Mouse (Mus musculus) intestine, embryonic 14.5 days (tissue): Measurements from ENCODE around the gene Gm5460. TPM values are rescaled to one million over a fixed set of nuclear protein-coding genes. Genes with fewer than 3 reads are reported as not detected.

Experiments
- ATAC-seq: fragments of 200-750 bp; cut with Nextera tagmentation; replicated peaks from 2 replicates; pipeline ENCODE4 v1.8.0; 2017; ENCODE audit warnings: low read depth, moderate number of reproducible peaks, moderate TSS enrichment, moderate library complexity; ENCODE audit not compliant: low FRiP score, low TSS enrichment
- DNase-seq: peaks from one replicate; pipeline ENCODE4 v3.0.0-alpha.2; 2018; ENCODE audit warnings: low spot score
- H3K27ac ChIP-seq: fragments of 300-500 bp; sonication (generic); 2 replicates; pipeline ENCODE4 v1.5.1; 2014; ENCODE audit warnings: low read depth, mild to moderate bottlenecking, control low read depth
- H3K27me3 ChIP-seq: fragments of 300-500 bp; sonication (generic); replicated peaks from 2 replicates; pipeline ENCODE4 v1.6.1; 2014; ENCODE audit warnings: low read length, control low read depth; ENCODE audit not compliant: control insufficient read depth, insufficient read depth
- H3K36me3 ChIP-seq: fragments of 300-500 bp; sonication (generic); 2 replicates; pipeline ENCODE4 v1.6.1; 2014; ENCODE audit warnings: low read length, control low read depth; ENCODE audit not compliant: control insufficient read depth, insufficient read depth
- H3K4me1 ChIP-seq: fragments of 300-500 bp; sonication (generic); replicated peaks from 2 replicates; pipeline ENCODE4 v1.6.1; 2014; ENCODE audit warnings: low read length, control low read depth, mixed read lengths; ENCODE audit not compliant: control insufficient read depth, insufficient read depth
- H3K4me2 ChIP-seq: fragments of 300-500 bp; sonication (generic); 2 replicates; pipeline ENCODE4 v1.6.1; 2014; ENCODE audit warnings: low read length
- H3K4me3 ChIP-seq: fragments of 300-500 bp; sonication (generic); 2 replicates; pipeline ENCODE4 v1.5.1; 2014; ENCODE audit warnings: low read depth, low read length, control low read depth, mixed read lengths
- H3K9ac ChIP-seq: fragments of 300-500 bp; sonication (generic); 2 replicates; pipeline ENCODE4 v1.6.1; 2014; ENCODE audit warnings: mild to moderate bottlenecking, low read length
- H3K9me3 ChIP-seq: fragments of 300-500 bp; sonication (generic); 2 replicates; pipeline ENCODE4 v1.6.1; 2016; ENCODE audit warnings: low read length, control low read depth; ENCODE audit not compliant: control insufficient read depth
- whole genome bisulfite sequencing: fragments of 180-500 bp; shearing (Covaris S2); extraction: QIAGEN DNeasy Blood & Tissue Kit; methylation state at CpG from one replicate; pipeline ENCODE4 v1.1.7; 2014; 5-methylcytosine and 5-hydroxymethylcytosine counted together
- polyA plus RNA-seq: library from polyadenylated mRNA; unstranded; fragments of >200 nt; fragmentation: Nextera tagmentation; extraction: Ambion mirVana; gene quantifications from 2 replicates; pipeline ENCODE4 v1.2.1, GENCODE M21; 2014

Gene Gm5460
- polyA plus RNA-seq, 1 experiment from 2014 or later, result not detected

DNA sequence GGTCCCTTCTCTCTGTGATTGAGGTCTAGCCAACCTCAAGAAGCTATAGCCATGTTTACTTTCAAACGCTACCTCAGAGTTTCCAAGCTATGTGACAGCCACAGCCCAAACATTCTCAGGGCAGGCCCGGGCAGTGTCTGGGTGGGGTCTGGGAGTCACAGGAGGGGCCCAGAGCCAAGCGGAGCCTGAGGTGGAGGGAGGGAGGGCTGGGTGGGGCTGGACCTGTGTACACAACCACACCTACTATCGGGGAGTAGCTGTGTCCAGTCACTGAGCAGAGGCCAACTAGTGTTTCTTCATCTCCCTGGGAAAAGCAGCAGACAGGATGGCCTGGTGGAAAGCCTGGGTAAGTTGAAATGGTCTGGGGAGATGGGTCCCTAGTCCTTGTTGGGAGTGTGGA lies 69.2 kb downstream of the Gm5460 start, which contains the start of gene Anxa8:
Anxa8 (plus strand) TSS at position 251 of the 400 bp plus-strand sequence.
- Histone ChIP-seq H3K36me3 (no peaks in the 10 kb centered on the region), H3K4me2 (no peak within 1 kb of the TSS), H3K4me1 (no peaks in the 10 kb centered on the region), H3K27me3 (no peaks in the 10 kb centered on the region), H3K9ac (no peak within 1 kb of the TSS), H3K27ac (no peak within 1 kb of the TSS), H3K9me3 (no peaks in the 10 kb centered on the region), H3K4me3 (no peak within 1 kb of the TSS)
- DNase-seq (no peak), ATAC-seq (0 out of 2 replicates have a peak, but pooled peaks have one; percentile 55)
- WGBS, result 28% methylated on average over 4 of the region's 4 CpGs

DNA sequence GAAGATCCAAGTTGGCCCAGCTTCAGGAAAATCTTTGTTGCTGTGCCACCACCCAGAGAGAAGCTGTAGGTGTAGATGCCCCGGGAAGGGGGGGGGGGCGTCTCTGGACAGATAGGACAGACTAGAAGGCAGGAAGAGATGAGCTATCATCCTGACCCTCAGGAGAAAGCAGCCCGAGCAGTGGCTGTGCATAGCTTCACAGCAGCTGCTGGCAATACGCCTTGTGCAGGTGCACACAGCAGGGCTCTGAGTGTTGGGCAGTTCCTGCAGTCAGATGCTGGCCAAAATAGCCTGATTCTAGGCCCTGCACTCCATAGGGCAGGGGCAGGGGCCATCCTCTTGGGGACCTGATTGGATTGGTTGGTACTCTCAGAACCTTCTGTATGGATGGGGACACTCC lies 70.2 kb downstream of the Gm5460 start:
- DNase-seq (no peak), ATAC-seq (no peak)
- no peak overlapping the region for H3K4me3 ChIP-seq
- no peaks in the 10 kb centered on the region for H3K4me1 ChIP-seq
- no peak overlapping the region for H3K27ac ChIP-seq
- 69% methylated on average over 4 of the region's 4 CpGs for WGBS
- H3K4me2 ChIP-seq, result no peak overlapping the region
- H3K9me3 ChIP-seq, result no peaks in the 10 kb centered on the region
- no peak overlapping the region for H3K9ac ChIP-seq
- H3K27me3 ChIP-seq, result no peaks in the 10 kb centered on the region
- no peaks in the 10 kb centered on the region for H3K36me3 ChIP-seq

DNA sequence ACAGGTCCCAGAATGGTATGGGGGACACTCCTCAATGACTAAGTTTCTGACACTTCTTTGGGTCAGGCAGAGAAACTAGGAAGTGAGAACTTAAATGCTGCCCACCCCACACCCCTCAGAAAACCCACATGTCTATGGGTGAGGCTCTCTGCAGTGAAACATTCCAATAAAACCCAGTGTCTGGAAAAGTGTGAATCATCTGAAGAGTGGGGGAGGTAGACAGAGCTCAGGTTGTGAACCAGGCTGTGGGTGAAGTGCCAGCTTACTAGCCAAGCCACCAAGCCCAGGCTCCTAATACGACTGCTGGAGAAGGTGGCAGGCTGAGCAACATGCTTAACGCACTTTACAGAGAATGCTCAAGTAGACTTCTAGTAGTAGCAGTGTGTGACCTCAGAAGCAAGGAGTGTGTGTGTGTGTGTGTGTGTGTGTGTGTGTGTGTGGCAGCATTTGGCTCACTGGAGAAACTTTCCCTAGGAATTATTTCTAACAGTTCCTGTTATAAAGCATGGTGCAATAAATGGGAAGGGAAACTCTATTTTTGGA lies 71.4 kb downstream of the Gm5460 start:
- DNase-seq (no peak), ATAC-seq (no peak)
- Histone ChIP-seq H3K4me3 (no peak overlapping the region), H3K36me3 (no peaks in the 10 kb centered on the region), H3K27ac (no peak overlapping the region), H3K9ac (no peak overlapping the region), H3K4me1 (no peaks in the 10 kb centered on the region), H3K9me3 (no peaks in the 10 kb centered on the region), H3K27me3 (no peaks in the 10 kb centered on the region), H3K4me2 (no peak overlapping the region)
- 73% methylated on average over 2 of the region's 2 CpGs for WGBS

DNA sequence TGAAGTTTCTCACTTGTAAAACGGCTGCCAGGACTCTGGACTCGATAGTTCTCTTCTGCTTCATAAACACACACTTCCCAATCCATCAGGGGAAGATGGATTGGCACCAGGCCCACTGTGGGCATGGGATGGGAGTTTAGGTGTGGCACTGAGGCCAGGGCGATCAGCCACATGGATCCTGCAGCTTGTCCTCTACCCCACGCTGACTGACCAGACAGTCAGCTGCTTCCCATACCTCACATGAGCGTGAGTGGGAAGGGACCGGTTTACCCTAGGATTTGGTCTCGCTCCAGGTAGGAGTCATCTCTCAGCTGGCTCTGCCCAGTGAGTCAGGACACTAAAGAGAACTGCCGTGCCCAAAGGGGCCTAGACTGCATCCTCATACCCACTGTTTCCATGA lies 73.2 kb downstream of the Gm5460 start:
- Histone ChIP-seq H3K4me2 (no peak overlapping the region), H3K27me3 (no peaks in the 10 kb centered on the region), H3K9me3 (no peaks in the 10 kb centered on the region), H3K4me1 (no peaks in the 10 kb centered on the region), H3K36me3 (no peaks in the 10 kb centered on the region), H3K4me3 (no peak overlapping the region), H3K27ac (no peak overlapping the region), H3K9ac (no peak overlapping the region)
- DNase-seq, result no peak
- WGBS, result 80% methylated on average over 8 of the region's 8 CpGs
- ATAC-seq, result no peak

DNA sequence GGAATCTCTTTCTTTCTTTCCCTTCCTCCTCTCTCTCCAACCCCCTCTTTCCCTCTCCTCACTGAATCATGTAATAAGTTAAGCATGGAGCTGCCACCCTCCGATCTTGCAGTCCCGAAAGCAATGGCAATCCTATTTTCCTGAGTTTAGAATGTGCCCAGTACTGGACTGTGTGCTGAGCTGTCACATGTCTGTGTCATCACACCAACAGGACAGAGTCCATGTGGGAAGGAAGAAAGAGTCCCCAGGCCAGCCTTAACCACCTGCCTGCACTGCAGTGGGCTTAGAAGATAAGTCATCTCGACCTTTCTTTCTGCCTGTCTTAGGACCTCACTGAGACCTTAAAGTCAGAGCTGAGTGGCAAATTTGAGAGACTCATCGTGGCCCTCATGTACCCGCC lies 74.9 kb downstream of the Gm5460 start:
- H3K27me3 ChIP-seq, result no peaks in the 10 kb centered on the region
- H3K4me1 ChIP-seq, result no peaks in the 10 kb centered on the region
- no peak overlapping the region for H3K4me2 ChIP-seq
- no peak overlapping the region for H3K27ac ChIP-seq
- no peaks in the 10 kb centered on the region for H3K36me3 ChIP-seq
- 83% methylated on average over 5 of the region's 5 CpGs for WGBS
- no peaks in the 10 kb centered on the region for H3K9me3 ChIP-seq
- no peak for ATAC-seq
- no peak overlapping the region for H3K4me3 ChIP-seq
- DNase-seq, result no peak
- H3K9ac ChIP-seq, result no peak overlapping the region

DNA sequence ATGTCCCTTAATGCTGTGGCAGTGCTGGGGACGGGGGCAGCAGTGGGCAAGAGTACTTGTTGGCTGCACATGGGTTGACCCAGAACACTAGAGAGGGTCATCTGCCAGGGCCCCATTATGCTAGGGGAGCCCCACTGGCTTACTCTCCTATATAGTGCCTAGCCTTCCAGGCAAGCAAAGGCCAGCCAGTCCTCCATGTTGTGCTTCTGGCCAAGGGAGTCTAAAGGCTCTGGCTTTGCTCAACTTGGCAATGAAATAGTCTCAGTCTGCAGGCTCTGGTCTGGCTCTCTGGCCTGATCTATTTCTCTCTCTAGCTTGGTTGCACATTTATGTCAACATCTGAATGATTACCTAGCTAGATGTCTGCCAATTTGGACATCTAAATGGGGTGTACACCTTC lies 76.3 kb downstream of the Gm5460 start:
- no peak overlapping the region for H3K9ac ChIP-seq
- DNase-seq (no peak), ATAC-seq (no peak)
- H3K4me3 ChIP-seq, result no peak overlapping the region
- no peaks in the 10 kb centered on the region for H3K27me3 ChIP-seq
- no peaks in the 10 kb centered on the region for H3K4me1 ChIP-seq
- no peak overlapping the region for H3K27ac ChIP-seq
- no peaks in the 10 kb centered on the region for H3K9me3 ChIP-seq
- no peak overlapping the region for H3K4me2 ChIP-seq
- 77% methylated on average over 1 of the region's 1 CpGs for WGBS
- no peaks in the 10 kb centered on the region for H3K36me3 ChIP-seq

DNA sequence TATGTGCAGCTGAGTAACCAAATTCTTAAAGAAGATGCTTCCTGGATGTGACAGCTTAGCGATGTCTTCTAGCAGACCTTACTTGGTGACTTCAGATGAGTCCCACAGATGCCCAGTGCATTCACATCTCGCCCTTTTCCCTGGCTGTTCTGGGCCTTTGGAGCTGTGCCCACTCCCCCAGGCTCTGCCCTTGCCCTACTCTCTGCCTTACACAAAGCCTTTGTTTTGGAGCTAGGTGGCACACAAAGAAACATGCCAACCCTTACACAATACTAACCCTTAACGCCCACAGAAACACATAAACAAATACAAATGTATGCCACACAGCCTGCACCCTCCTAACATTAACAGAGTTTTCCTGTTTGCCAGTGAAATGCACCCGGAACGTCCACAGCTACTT lies 79.6 kb downstream of the Gm5460 start:
- WGBS, result 80% methylated on average over 5 of the region's 5 CpGs

More for the DNA sequence above, 79.6 kb downstream of the Gm5460 start:
- no peak overlapping the region for H3K9ac ChIP-seq
- H3K9me3 ChIP-seq, result no peaks in the 10 kb centered on the region
- no peak overlapping the region for H3K4me3 ChIP-seq
- H3K27ac ChIP-seq, result no peak overlapping the region
- H3K27me3 ChIP-seq, result no peaks in the 10 kb centered on the region
- DNase-seq, result no peak
- no peak for ATAC-seq
- H3K4me2 ChIP-seq, result no peak overlapping the region
- no peaks in the 10 kb centered on the region for H3K4me1 ChIP-seq
- no peaks in the 10 kb centered on the region for H3K36me3 ChIP-seq

Other genes starting within 250 kb of the Gm5460 start
- gene Gdf10, start 93.2 kb upstream of the Gm5460 start, polyA plus RNA-seq, result 8.8 and 9.4 TPM in 2 replicates
- 0.05 TPM in 2 replicates for gene Gdf2, start 75.7 kb upstream of the Gm5460 start, polyA plus RNA-seq
- not detected in 2 replicates for gene Rbp3, start 62.8 kb upstream of the Gm5460 start, polyA plus RNA-seq
- 0.50 and 0.60 TPM in 2 replicates for gene Zfp488, start 38.0 kb upstream of the Gm5460 start, polyA plus RNA-seq
- not detected in 2 replicates for gene Gm30083, start 1.6 kb upstream of the Gm5460 start, polyA plus RNA-seq
- not detected in 2 replicates for gene Antxrl, start 35.9 kb downstream of the Gm5460 start, polyA plus RNA-seq
- gene Anxa8, start 69.2 kb downstream of the Gm5460 start, polyA plus RNA-seq, result 0.67 and 1.1 TPM in 2 replicates
- gene A630023A22Rik, start 86.0 kb downstream of the Gm5460 start, polyA plus RNA-seq, result 0.89 and 1.3 TPM in 2 replicates
- gene Npy4r, start 135.7 kb downstream of the Gm5460 start, polyA plus RNA-seq, result 0.14 and 0.48 TPM in 2 replicates
- gene Gprin2, start 184.9 kb downstream of the Gm5460 start, polyA plus RNA-seq, result 0.39 TPM in 2 replicates
- 0.54 and 0.60 TPM in 2 replicates for gene Syt15, start 202.8 kb downstream of the Gm5460 start, polyA plus RNA-seq